Mouse (Mus musculus): ENCODE measurements around the gene Phactr2.

GRCm38 (mm10) chr10:13363499-13364285, 110.5 kb downstream of the Phactr2 start:
- TF ChIP-seq CTCF (IDR thresholded peaks at IDR 0.05 in 2 of 3, conservative IDR thresholded peaks at IDR 0.05 in 1 of 3; ENCODE audit: control insufficient read depth in 1 of 3, insufficient read depth in 1 of 3, low read depth in 2 of 3, low read length in 3 of 3, poor library complexity in 1 of 3, severe bottlenecking in 1 of 3): no peak
- TF ChIP-seq EP300 (IDR thresholded peaks at IDR 0.05; ENCODE audit: low read depth in 1 of 2, low read length in 2 of 2): no peak
- TF ChIP-seq HCFC1 (IDR thresholded peaks at IDR 0.05; ENCODE audit: low read depth, low read length): no peak
- no peak for TF ChIP-seq POLR2A (IDR thresholded peaks at IDR 0.05; ENCODE audit: control insufficient read depth in 1 of 2, insufficient read depth in 1 of 2, low read depth in 1 of 2, low read length in 2 of 2, poor library complexity in 1 of 2)
